Mouse (Mus musculus): ENCODE results near the gene Ccdc88c.

Gene Ccdc88c

DNA sequence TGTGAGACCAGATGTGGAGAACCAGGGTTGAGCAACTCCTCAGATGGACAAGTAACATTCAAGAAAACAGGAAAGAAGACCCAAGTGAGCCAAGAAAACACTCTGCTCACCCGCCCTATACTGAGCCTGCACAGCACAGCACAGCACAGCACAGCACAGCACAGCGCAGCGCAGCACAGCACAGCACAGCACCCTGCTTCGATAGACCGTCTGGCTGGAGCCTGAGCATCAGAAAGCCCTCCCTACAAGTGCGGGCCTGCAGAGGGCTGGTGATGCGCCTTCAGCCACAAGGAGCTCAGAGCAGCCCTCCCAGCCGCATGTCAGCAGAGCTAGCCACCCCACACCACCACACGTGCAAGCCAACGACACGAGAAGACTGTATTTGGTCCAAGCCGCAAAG, 61.5 kb downstream of the Ccdc88c start:
- DNase-seq (ENCODE audit: low spot score) = no peak

DNA sequence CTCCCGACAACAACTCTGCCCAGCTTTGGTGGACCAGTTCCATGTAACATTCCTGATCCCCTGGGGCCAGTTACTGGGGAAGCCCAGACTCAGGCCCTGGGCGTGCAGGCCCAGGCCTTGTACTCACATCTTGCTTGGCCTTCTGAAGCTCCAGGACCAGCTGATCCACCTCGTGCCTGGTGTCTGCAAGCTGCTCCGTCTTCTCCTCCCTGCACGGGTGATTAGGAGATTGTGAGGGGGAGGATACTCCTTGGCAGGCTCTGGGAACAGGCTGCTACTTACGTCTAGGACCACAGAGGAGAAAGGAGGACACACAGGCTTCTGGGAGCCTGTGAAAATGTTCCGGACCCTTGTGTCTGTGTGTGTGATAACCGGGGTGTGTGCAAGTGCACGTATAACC, 62.6 kb downstream of the Ccdc88c start:
- DNase-seq (ENCODE audit: low spot score) = no peak

DNA sequence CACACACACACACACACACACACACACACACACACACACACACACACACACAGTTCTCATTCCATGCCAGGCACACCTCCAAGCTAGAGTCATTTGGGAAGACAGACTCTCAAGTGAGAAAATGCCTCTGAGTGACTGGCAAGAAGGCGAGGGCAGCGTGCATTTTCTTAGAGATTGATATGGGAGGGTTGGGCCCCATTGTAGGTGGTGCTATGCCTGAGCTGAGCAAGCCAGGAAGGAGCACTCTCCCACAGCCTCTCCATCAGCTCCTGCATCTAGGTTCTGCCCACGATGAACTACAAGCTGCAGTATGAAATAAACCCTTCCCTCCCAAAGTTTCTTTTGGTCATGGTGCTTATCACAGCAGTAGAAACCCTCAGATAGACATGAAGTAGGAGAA, 63.6 kb downstream of the Ccdc88c start:
- DNase-seq (ENCODE audit: low spot score) = no peak

DNA sequence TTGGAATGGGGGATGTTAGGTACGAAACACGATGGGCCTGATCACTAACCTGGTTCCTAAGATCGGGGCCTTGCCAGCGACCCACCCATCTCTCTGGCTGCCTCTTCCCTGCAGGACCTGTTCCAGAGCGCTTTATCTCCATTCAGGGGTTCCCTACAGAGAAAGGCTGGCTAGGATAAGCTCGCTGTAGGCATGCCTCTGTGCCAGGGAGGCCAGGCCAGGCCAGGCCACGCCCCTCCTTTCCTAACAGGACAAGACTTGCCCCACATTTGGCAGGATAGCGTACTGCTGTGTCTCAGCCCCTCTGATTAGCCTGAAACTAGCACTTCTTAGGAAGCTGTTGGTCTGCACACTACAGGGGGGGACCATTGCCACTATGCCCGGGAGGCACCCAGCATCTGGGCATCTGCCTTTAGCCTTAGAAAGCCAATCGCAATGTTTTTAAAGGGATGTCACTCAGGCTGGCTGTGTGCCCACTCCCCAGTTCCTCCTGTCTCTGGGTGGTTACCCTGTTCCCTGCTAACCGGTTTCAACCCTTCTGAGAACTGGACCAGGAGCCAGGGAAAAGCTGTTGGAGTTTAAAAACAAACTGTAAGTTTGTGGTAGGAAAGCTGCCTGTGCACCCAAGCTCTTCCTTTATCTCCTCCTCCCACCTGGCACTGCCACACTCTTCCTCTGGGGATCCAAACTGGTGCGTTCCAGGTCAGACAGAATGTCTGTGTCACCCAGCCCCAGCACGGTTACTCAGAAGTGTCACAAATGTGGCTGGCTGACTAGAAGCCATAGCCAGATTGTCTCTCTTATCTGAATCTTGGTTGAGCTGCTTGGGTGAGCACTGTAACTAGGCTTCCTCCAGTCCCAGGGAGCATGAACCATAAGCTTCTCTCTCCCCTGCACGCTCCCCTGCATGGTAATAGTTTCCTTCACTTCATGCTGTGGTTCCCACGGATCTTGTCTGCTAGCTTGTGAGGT, 69.9 kb downstream of the Ccdc88c start:
- DNase-seq (ENCODE audit: low spot score) = no peak

DNA sequence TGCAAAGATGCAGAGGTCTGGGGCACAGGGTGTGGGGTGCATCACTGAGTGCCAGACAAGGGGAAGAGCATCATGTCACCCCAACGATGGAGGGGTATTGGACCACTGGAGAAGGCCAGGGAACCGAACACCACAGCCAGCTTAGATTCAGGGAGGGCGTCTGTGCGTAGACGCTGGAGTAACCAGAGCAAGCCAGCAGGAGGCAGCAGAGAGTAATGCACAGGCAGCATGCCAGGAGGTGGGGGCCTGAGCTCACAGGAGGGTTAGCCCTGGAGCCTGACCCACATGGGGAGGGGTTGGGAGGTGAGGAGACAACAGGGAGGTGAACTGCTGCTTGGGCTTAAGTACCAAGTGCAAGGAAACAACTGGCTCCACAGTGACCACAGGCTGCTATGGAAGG, 70.8 kb downstream of the Ccdc88c start:
- DNase-seq (ENCODE audit: low spot score) = peak; percentile 59

DNA sequence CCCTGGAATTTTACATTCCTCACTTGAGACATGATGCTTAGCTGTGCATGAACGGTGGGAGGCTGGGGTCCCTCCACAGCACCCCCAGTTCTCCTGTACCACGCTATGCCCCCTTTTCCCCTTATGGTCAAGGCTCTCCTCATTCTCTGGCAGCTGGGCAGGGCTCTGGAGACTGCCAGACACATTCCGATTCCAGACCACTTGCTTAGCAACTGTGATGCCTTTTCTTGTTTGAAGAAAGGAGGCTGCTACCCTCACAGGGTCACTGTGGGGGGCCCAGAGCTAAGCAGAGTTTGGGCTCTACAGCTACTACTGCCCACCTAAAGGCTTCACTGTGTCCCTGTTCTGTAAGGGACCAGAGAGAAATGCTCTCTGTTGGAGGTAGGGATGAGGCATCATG, 71.6 kb downstream of the Ccdc88c start:
- DNase-seq (ENCODE audit: low spot score) = no peak

DNA sequence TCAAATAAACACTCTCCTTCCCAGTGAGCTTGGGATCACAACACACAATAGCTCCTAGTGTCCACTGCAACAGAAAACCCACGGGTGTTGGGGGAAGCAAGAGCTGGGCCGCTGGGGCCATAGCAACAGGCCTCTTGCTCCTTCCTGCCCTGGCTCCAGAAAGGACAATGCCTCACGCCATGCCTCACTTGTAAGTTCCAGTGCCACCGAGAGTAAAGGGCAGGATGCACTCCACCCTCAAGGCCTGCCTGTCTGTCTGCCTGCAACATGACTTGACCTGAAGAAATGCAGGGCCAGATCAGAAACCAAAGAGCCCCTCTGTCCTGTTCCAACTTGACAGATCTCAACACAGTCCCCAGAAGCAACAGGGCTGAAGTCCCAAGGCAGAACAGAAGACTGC, 72.0 kb downstream of the Ccdc88c start:
- DNase-seq (ENCODE audit: low spot score) = no peak

DNA sequence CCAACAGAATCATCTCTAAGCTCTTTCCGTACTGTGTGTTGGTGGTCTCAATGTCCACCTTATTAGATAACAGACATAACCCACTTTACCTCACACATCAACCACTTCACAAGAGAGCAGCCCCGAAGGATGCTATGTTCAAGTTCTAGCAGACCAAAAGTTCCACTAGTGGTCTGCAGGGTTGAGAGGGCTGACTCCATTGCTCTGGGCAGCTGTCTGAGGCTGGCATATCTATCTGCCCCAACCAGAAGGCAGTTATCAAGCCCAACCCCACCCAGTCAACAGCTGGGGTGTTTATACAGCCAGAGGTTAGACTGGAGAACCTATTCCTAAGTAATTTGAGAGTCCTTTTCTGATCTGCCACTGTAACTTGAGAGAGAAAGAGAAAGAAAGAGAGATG, 72.8 kb downstream of the Ccdc88c start:
- DNase-seq (ENCODE audit: low spot score) = no peak

DNA sequence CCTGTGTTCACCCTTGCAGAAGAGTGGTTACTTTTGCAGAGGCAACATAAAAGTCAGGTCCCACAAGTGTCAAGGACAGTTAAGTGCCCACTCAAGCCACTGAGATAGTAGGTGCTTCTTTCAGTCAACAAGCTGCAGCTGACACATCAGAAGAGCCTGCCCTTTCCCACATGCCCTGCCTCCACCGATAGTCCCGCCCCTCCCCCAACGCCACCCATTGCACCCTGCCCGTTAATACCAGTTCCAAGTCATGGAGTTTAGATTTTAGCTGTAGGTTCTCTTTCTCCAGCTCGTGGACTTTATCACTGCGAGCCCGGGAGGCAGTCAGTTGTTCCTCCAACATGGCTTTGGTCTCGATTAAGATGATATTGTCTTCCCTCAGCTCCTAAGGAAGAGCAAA, 74.9 kb downstream of the Ccdc88c start:
- no peak for DNase-seq (ENCODE audit: low spot score)

DNA sequence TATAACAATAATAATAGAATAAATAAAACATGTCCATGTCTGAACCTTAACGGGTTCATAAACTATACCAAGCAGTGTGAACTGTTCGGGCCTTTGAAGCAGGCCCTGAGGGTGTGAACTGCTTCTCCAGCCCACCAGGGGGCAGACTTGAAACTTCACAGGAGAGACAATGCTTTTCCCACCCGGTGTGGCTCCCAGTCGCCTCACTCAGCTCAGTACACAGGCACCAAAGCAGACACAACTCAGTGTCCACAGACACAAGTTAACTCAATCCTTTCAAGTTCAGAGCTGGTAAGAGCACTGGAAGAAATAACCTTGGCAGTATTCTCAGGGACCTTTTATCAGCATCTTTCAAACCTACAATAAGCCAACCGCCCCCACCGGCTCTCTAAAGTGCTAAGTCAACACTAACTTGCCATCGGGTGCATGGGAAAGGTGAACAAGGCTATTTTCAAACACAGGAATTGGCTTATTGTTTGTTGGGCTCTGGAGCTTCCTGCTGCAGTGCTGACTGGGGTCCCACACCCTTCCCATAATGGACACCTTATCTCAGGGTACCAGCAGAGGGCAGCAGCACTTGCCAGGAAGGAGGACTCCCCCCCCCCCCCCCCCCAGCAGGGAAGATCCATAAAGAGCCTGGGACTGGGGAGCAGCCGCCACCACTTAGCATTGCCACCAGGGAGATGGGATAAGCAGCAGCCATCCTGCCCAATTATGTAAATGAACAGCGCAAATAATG, 76.5 kb downstream of the Ccdc88c start:
- DNase-seq (ENCODE audit: low spot score) = no peak

DNA sequence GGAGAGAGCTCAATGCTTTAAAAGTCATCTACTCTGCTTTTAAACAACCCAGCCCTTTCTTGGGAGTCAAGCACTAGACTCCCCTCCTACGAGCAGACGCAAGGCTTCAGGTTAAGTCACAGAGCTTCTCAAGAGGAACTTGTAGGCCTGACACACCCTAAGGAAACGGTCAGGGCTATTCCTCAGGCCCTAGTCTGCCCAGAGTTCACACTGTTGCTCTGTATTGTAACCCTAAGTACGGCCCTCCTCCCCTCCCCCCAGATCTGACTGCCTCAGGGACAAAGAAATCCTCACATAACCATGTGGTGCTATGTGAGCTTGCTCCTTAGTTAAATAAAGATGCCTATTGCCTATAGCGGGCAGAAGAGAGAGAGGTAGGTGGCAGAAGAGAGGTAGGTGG, 79.7 kb downstream of the Ccdc88c start:
- DNase-seq (ENCODE audit: low spot score) = no peak

DNA sequence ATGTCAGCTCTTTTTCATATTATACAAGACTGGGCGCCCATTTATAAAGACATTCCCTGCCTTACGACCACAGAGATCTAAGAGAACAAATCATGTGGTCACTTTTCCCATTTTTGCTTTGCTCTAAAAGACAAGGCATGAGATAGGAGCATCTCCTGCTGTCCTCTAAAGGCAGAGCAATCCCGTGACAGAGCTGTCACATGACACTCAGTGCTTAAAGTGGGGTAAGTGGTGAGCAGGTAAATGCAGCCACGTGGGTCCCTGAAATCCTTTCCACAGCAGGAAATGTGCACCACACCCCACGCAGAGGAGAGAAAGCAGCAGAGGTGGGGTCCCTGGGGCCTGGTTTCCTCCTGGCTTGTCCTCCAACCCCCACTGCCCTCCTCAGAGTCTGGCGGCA, 80.8 kb downstream of the Ccdc88c start:
- no peak for DNase-seq (ENCODE audit: low spot score)

DNA sequence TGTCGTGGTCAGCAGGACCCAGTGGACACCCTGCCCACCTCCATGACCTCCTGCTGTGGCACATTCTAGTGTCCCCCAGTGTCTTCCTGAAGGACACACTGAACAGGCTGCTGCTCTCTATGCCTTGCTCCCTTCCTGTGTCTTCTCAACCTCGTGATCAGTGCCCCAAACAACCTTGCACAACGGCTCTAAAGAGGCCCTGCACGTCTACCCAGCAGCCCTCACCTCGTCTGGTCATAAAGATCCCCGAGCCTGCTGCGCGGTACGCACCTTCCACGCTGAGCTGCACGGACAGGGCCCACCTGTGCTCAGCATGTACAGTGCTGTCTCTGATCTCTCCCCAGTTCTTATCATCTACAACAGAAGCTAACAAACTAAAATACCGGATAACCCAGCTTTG, 82.9 kb downstream of the Ccdc88c start:
- no peak for DNase-seq (ENCODE audit: low spot score)

DNA sequence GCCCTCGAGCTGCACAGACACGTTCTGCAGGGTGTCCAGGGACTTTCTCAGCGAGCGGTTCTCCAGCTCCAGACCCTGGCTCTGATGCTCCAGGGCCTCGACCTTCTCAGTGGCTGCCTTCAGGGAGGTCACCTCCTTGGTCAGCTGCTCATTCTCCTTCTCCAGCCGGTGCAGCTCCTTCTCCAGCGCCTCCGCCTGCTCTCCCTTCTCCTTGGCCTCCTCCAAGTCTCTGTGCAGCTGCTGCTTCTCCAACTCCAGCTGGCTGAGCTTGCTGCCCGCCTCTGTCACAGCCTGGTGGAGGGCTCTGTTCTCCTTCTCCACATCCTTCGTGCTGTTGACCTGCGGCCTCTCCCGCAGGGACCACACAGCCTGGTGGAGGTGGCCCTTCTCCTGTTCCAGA, 83.4 kb downstream of the Ccdc88c start:
- no peak for DNase-seq (ENCODE audit: low spot score)

DNA sequence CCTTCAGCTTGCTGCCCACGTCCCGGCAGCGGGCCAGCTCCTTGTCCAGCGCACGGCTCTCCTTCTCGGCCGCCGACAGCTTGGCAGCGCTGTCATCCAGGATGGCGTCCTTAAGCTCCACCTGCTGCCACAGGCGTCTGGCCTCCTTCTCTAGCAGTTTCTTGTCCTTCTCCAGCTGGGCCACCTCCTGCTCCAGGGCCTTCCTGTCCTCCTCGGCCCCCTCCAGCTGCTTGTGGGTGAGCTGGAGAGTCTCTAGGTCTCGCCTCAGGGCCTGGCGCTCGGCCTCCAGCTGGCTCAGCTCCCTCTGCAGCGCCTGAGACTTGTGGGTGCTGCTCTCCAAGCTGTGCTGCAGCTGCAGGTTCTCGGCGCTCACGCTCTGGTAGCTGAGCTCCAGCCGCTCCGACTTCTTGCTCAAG, 83.9 kb downstream of the Ccdc88c start:
- DNase-seq (ENCODE audit: low spot score) = no peak

DNA sequence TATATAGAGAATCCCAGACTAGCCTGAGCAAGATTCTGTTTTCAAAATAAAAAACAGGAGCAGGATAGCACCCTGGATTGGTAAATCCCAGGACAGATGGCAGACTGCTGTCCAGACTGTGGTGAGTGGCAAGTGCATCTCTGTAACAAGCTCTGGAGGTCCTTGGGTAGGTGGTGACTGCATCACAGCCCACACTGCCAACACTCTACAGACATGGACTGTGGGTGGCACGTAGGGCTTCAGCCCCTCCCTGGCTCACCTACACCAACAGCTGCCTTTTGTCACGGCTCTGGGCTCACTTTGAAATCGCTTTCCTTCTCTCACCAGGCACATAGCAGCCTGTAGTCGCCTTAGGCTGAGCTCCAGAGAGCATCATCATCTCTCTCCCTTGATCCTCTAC, 85.7 kb downstream of the Ccdc88c start:
- no peak for DNase-seq (ENCODE audit: low spot score)

DNA sequence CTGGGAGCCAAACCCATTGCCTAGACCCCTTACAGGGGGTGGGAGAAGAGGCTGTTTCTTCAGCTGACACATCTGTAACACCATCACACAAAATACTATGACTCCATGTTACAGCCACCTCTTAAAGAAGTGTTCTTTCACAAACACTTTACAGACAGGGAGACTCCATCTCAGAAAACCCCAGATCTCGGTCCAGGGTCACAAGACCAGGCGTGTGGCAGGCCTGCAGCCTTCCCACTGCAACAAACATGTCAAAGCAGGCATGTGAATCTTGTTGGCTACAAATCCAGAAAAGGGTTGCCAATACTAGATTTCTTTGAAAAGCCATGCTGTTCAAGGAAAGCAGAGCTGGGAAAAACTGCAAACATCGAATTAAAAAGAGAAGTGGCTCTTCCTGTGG, 87.5 kb downstream of the Ccdc88c start:
- no peak for DNase-seq (ENCODE audit: low spot score)

DNA sequence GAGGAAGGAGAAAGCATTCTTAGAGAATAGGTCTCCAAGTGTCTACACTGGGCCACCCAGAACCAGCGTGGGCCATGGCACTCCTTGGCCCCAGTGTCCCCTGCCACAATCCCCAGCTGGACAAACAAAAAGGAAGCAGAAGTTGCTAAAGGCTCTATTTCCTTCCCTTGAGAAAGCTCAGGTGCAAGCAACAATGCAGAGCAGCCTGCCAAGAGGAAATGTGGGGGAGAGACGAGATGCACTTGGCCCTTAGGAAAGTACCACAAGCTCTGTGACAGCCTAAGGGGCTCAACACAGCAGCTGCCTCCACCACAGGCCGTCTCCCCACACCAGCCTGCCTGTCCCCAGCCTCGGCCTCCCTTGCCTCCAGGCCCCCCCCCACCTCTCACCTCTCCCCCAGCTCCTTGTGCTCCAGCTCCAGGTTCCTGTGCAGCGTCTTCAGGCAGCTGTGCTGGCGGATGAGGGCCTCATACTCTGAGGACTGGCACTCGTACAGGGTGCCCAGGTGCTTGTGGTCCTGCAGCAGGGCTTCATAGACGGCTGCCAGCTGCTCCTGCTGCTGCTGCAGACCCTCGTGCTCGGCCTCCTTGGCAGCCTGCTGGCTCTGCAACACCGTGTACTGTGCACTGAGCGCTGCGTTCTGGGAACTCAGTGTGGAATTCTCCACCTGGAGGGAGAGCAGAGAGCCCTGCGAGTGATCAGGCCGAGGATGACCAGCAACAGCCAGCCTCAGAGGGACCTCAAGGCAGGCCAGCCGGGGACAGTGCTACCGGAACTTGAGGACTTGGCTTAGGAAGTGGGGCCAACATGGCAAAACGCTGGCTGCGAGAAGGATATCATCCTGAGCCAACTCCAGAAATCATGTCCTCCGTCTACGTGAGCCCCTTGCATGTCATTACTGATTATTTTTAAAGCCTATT, 91.2 kb downstream of the Ccdc88c start:
- no peak for DNase-seq (ENCODE audit: low spot score)

DNA sequence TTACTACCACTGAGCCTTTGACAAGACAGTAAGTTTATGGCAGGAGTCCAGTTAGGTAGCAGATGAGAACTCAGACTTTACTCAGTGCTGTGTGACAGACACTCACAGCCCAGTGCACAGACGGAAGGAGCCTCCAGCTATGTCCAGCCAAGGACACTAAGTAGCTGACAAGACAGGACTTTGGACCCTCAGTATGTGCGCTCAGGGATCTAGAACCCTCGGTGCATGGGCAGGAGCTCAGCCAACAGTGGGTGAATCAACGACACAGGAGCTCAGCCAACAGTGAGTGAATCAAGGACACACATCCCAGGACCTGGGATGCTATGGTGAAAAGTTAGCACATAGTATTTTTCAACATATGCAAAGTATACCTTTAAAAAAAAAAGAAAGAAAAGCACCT, 92.1 kb downstream of the Ccdc88c start:
- no peak for DNase-seq (ENCODE audit: low spot score)

DNA sequence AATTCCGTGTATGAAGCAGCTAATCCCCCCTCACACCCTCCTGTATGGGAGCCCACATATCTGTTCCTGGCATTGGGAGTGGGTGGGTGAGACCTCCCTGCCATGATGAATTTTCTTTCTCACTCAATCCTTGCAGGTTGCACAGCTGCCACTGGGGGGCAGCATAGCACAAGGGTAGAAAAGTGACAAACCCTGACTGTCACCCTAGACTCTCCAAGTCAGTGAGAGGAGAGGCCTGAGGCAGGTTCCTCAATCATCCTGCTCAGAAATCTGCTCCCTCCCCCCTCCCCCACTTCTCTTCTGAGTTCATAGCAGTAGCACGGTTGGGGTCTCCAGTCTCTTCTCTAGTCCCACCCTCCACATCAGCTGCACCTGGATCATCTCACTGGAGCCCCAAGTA, 92.7 kb downstream of the Ccdc88c start:
- no peak for DNase-seq (ENCODE audit: low spot score)

DNA sequence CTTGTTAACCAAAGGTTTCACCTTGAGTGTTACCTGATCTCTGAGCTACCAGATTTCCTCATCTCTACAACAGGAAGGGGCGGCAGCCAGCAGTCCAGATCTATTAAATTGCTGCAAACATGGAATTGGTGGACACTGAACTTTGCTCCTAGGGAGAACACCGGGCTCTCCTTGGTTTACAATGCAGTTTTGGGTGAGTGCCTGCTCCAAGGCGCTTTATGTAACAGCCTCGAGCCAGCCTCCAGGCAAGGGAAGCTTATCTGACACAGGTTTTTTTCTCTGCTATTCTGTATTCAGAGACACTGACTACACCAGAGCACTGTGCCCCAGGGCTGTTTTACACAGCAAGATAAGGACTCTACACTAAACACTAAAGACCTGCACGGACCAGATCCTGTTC, 94.1 kb downstream of the Ccdc88c start:
- no peak for DNase-seq (ENCODE audit: low spot score)

DNA sequence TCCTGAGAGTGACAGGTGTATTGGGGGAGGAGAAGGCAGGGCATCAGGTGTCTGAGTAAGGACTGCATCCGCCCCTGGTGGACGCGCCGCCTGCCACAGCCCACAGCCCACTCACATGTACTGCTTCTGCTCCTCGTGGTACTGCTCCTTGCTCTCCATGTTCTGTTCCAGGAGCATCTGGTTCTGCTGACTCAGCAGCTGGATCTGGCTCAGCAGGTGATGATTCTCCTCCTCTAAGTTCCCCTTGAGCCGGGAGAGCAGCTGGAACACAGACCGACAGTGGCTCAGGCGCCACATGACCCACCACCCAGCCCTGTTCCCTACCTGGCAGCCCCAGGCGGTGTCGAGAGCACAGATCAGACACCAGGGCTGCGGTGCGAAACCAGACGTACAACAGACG, 97.2 kb downstream of the Ccdc88c start:
- no peak for DNase-seq (ENCODE audit: low spot score)
